Mouse (Mus musculus) v-Abl transformed pro-B cells (cell line): ENCODE data around the gene Dlg4.

Experiments used
- in situ Hi-C, 2 experiments: fragments of 400-800 bp; cut with MboI; formaldehyde crosslinking; loops; one replicate each; pipeline ENCODE4 v1.15.1; 2025; ENCODE audit not compliant: unreplicated experiment in 2 of 2

The Dlg4 gene

DNA sequence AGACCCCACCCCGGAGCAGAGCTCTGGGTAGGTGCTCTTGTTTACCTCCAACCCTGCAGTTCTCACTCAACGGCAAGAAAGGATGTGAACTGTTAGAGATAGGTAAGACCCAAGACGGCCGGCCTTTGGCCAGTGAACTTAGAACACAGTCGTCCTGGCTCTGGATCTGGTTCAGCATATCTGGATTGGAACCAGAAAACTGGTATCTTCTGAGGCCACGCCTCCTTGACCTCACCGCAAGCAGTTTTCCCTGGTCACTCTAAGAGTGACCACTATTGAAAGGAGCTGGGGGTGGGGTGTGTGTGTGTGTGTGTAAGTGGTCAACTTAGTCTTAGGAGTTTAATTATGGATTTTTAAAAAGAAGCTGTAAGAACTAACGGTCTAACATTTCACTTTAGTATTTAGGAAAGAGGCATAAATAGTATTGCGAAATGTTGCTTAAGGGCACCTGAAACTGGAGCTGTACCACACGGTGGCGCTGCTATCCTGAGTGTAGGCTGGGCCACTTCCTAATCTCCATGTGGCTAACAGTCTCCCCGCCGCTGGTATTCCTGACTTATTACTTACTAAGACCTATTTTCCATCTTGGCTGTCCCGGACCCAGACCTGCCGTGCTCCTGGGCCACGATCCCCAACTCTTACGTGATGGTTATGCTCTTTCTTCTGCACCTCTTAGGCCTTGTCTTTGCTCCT, 57.8 kb downstream of the Dlg4 start:
- in situ Hi-C loops, result loop anchor here (25.0 kb wide), 3 partner anchors 263 to 887 kb away; partner anchors contain the start of gene Alox8 (in 1 of the 2)

DNA sequence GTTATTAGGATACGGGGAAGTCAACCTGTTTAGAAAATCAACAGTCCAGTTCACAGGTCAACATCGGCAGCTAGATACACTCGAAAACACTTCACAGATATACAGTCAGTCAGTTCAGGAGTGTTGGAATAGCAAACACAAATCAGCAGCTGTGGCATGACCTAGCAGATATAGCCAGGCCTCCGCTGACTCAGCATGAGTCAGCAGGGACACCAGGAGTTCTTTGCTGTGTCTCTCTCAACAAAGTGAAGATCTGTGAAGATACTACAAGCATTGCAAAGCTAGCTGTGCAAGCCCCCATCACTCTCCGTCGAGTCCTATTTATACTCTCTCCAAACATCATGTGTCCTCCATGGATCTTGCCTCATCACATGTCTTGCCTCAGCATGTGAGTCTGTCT, 58.8 kb downstream of the Dlg4 start:
- in situ Hi-C loops, result loop anchor here in 1 of 2 experiments (25.0 kb wide), 2 partner anchors 412 to 888 kb away; partner anchors contain the start of gene Alox8

GRCm38 (mm10) chr11:70077441-70077840, 60.7 kb downstream of the Dlg4 start:
- in situ Hi-C loops, result loop anchor here in 1 of 2 experiments (25.0 kb wide), 2 partner anchors 410 to 890 kb away; partner anchors contain the start of gene Alox8

DNA sequence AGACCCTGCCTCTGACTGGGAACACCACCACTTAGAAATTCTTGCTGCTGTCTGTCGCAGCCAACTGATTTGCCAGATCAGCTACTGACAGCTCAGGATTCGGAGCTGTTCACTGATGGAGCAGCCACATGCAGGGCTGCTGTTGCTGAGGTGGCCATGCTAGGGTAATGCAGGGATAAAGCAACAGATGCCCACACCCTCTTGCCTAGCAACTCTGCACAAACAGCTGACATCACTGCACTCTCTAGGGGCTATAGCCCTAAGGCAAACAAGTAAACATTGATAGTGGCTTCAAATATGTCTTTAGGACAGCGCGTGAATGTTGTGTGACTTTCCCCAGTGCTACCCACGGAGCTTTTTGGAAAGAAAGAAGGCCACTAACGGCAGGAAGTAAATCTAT, 62.4 kb downstream of the Dlg4 start:
- in situ Hi-C loops, result loop anchor here in 1 of 2 experiments (25.0 kb wide), 2 partner anchors 408 to 892 kb away; partner anchors contain the start of gene Alox8

DNA sequence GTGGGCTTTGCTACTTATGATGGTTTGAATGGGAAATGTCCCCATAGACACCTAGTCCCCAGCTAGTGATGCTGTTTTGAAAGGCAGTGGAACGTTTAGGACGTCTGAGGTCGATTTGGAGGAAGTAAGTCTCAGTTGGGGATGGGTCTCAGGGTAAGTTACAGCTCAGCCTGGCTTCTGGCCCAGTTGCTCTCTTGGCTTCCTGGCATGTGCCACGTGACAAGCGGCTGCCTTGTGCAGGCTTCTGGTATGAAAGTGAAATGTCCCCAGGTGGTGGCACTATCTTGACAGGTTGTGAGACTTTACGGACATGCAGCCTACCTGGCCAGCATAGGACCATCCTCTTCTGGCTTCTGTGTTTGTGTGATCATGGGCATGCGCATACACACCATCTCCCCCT, 63.2 kb downstream of the Dlg4 start:
- in situ Hi-C loops, result loop anchor here in 1 of 2 experiments (25.0 kb wide), 2 partner anchors 407 to 893 kb away; partner anchors contain the start of gene Alox8

GRCm38 (mm10) chr11:70080803-70081590, 64.3 kb downstream of the Dlg4 start:
- in situ Hi-C loops, result loop anchor here in 1 of 2 experiments (25.0 kb wide), 2 partner anchors 406 to 894 kb away; partner anchors contain the start of gene Alox8

GRCm38 (mm10) chr11:70084563-70084962, 67.8 kb downstream of the Dlg4 start:
- in situ Hi-C loops, result loop anchor here in 1 of 2 experiments (25.0 kb wide), 2 partner anchors 403 to 897 kb away; partner anchors contain the start of gene Alox8

DNA sequence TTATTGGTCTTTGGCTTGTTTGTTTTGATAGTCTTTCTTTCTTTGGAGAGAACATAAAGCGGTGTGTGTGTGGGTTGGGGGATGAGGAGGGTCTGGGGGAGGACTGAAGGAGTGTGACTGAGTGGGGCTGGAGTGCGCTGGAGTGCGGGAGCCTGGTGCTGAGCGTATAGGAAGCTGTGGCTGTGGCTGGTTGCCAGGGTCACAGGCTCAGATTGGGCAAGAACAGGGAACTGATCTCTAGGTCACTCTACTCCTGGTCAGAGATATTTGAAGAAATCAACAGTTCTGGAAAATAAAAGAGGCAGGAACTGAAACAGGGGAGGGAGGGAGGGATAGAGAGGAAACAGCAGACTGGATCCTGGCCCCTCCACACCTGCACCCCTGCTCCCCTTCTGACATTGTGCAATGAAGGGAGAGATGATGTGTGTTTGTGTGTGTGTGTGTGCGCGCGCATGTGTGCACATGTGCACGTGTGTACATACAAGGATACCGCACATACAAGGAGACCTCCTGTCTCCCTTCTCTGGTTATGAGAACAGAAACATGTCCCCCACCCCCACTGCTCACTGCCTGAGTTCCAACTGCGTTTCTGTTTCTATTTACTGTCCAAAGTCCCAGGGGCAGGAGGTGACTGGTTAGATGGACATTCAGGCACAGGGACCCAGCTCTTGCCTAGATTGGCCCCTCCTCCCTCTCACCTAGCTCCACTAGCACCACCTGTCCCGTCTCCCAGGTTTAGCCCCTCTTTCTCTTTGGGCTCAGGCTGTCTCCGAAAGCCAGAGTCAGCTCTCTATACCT, 75.4 kb downstream of the Dlg4 start, which contains the start of gene Asgr2:
Asgr2 (plus strand) TSS at position 659 of the 798 bp plus-strand sequence.
- in situ Hi-C loops, result loop anchor here in 1 of 2 experiments (25.0 kb wide), 2 partner anchors 395 to 905 kb away; partner anchors contain the start of gene Alox8
